Mouse (Mus musculus): ENCODE results near the gene Sp7.
A peak's percentile ranks its signal among the peaks of the same experiment; 100 is the strongest.

GRCm38 (mm10) chr15:102326022-102326576 lies 40.9 kb downstream of the Sp7 start, which contains the start of gene Pfdn5:
- TF ChIP-seq CTCF (IDR thresholded peaks at IDR 0.05; ENCODE audit: low read depth), result peak; percentile 63
- no peak for TF ChIP-seq EP300 (optimal IDR thresholded peaks at IDR 0.05)
